Mouse (Mus musculus) stomach, postnatal 0 days (tissue): ENCODE results near the gene Col8a1.
A peak's percentile ranks its signal among the peaks of the same experiment; 100 is the strongest.

ENCODE experiments used
- CTCF ChIP-seq: IDR thresholded peaks from 2 replicates; pipeline ENCODE4 v1.5.1; 2016; ENCODE audit warnings: antibody characterized with exemption, low read depth, mild to moderate bottlenecking, moderate library complexity
- EP300 ChIP-seq: optimal IDR thresholded peaks from 2 replicates; pipeline ENCODE3; 2016; ENCODE audit warnings: antibody characterized with exemption

DNA sequence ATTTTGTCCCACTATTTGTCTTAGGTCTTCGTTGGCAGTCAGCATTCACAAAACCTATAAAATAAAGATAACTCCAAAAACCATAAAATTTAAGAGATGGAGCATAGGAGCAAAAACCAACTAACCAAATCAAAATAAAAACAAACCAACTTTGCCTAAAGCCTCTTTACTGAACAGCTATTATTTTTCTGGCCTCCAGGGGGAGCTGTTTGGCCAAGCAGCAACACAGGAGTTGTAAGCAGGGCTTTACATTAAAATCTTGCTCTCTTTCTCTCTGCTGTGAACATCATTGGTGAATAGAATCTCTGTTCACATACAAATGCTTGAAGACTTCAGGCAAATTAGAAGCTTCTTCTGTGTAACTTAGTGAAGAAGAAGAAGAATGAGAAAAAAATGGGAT lies 142.8 kb downstream of the Col8a1 start:
- peak; percentile 86 for TF ChIP-seq CTCF
- TF ChIP-seq EP300: no peak
